Mouse (Mus musculus): ENCODE data around the gene Ntm. TPM values are rescaled to one million over a fixed set of nuclear protein-coding genes. Genes with fewer than 3 reads are reported as not detected.
A peak's percentile ranks its signal among the peaks of the same experiment; 100 is the strongest.

Gene Ntm
- polyA plus RNA-seq, 1 experiment = 95.1 TPM

GRCm38 (mm10) chr9:29597665-29598064, 365.3 kb downstream of the Ntm start:
- DNase-seq (ENCODE audit: low read depth) = peak; percentile 80
- TF ChIP-seq POLR2A (IDR thresholded peaks at IDR 0.05; ENCODE audit: borderline replicate concordance, extremely low read depth, insufficient read depth, insufficient read length, poor library complexity, severe bottlenecking) = no peak
- TF ChIP-seq CTCF (IDR thresholded peaks at IDR 0.05; ENCODE audit: borderline replicate concordance, extremely low read depth, insufficient read depth, insufficient read length) = no peak

- TF ChIP-seq POLR2A (IDR thresholded peaks at IDR 0.05; ENCODE audit: borderline replicate concordance, extremely low read depth, insufficient read depth, insufficient read length, poor library complexity, severe bottlenecking) (no peak), CTCF (IDR thresholded peaks at IDR 0.05; ENCODE audit: borderline replicate concordance, extremely low read depth, insufficient read depth, insufficient read length) (no peak)
- DNase-seq (ENCODE audit: low read depth) = no peak
Observed at GRCm38 (mm10) chr9:29595321-29595720, 367.6 kb downstream of the Ntm start.

- no peak for TF ChIP-seq POLR2A (IDR thresholded peaks at IDR 0.05; ENCODE audit: borderline replicate concordance, extremely low read depth, insufficient read depth, insufficient read length, poor library complexity, severe bottlenecking)
- TF ChIP-seq CTCF (IDR thresholded peaks at IDR 0.05; ENCODE audit: borderline replicate concordance, extremely low read depth, insufficient read depth, insufficient read length) = no peak
- DNase-seq (ENCODE audit: low read depth) = no peak
Observed at GRCm38 (mm10) chr9:29594537-29595294, 368.2 kb downstream of the Ntm start.

GRCm38 (mm10) chr9:29587376-29587775, 375.6 kb downstream of the Ntm start:
- DNase-seq (ENCODE audit: low read depth) = peak; percentile 74
- TF ChIP-seq POLR2A (IDR thresholded peaks at IDR 0.05; ENCODE audit: borderline replicate concordance, extremely low read depth, insufficient read depth, insufficient read length, poor library complexity, severe bottlenecking) (no peak), CTCF (IDR thresholded peaks at IDR 0.05; ENCODE audit: borderline replicate concordance, extremely low read depth, insufficient read depth, insufficient read length) (no peak)

- DNase-seq (ENCODE audit: low read depth) = peak; percentile 47
- TF ChIP-seq CTCF (IDR thresholded peaks at IDR 0.05; ENCODE audit: borderline replicate concordance, extremely low read depth, insufficient read depth, insufficient read length) (no peak), POLR2A (IDR thresholded peaks at IDR 0.05; ENCODE audit: borderline replicate concordance, extremely low read depth, insufficient read depth, insufficient read length, poor library complexity, severe bottlenecking) (no peak)
Observed at GRCm38 (mm10) chr9:29586381-29586770, 376.6 kb downstream of the Ntm start.

GRCm38 (mm10) chr9:29585746-29586380, 377.1 kb downstream of the Ntm start:
- TF ChIP-seq CTCF (IDR thresholded peaks at IDR 0.05; ENCODE audit: borderline replicate concordance, extremely low read depth, insufficient read depth, insufficient read length) (peak; percentile 73), POLR2A (IDR thresholded peaks at IDR 0.05; ENCODE audit: borderline replicate concordance, extremely low read depth, insufficient read depth, insufficient read length, poor library complexity, severe bottlenecking) (no peak)
- peak; percentile 78 for DNase-seq (ENCODE audit: low read depth)

- no peak for TF ChIP-seq CTCF (IDR thresholded peaks at IDR 0.05; ENCODE audit: borderline replicate concordance, extremely low read depth, insufficient read depth, insufficient read length)
- TF ChIP-seq POLR2A (IDR thresholded peaks at IDR 0.05; ENCODE audit: borderline replicate concordance, extremely low read depth, insufficient read depth, insufficient read length, poor library complexity, severe bottlenecking) = no peak
- DNase-seq (ENCODE audit: low read depth) = no peak
Observed at GRCm38 (mm10) chr9:29578226-29578625, 384.7 kb downstream of the Ntm start.

- no peak for TF ChIP-seq CTCF (IDR thresholded peaks at IDR 0.05; ENCODE audit: borderline replicate concordance, extremely low read depth, insufficient read depth, insufficient read length)
- no peak for TF ChIP-seq POLR2A (IDR thresholded peaks at IDR 0.05; ENCODE audit: borderline replicate concordance, extremely low read depth, insufficient read depth, insufficient read length, poor library complexity, severe bottlenecking)
- DNase-seq (ENCODE audit: low read depth) = peak; percentile 57
Observed at GRCm38 (mm10) chr9:29576051-29576533, 386.8 kb downstream of the Ntm start.

GRCm38 (mm10) chr9:29574548-29574947, 388.4 kb downstream of the Ntm start:
- DNase-seq (ENCODE audit: low read depth) = no peak

GRCm38 (mm10) chr9:29568571-29568970, 394.4 kb downstream of the Ntm start:
- no peak for DNase-seq (ENCODE audit: low read depth)
- TF ChIP-seq POLR2A (IDR thresholded peaks at IDR 0.05; ENCODE audit: borderline replicate concordance, extremely low read depth, insufficient read depth, insufficient read length, poor library complexity, severe bottlenecking) = no peak

More at GRCm38 (mm10) chr9:29574548-29574947, 388.4 kb downstream of the Ntm start:
- TF ChIP-seq POLR2A (IDR thresholded peaks at IDR 0.05; ENCODE audit: borderline replicate concordance, extremely low read depth, insufficient read depth, insufficient read length, poor library complexity, severe bottlenecking) = no peak
- TF ChIP-seq CTCF (IDR thresholded peaks at IDR 0.05; ENCODE audit: borderline replicate concordance, extremely low read depth, insufficient read depth, insufficient read length) = no peak

- peak; percentile 31 for DNase-seq (ENCODE audit: low read depth)
- no peak for TF ChIP-seq POLR2A (IDR thresholded peaks at IDR 0.05; ENCODE audit: borderline replicate concordance, extremely low read depth, insufficient read depth, insufficient read length, poor library complexity, severe bottlenecking)
- no peak for TF ChIP-seq CTCF (IDR thresholded peaks at IDR 0.05; ENCODE audit: borderline replicate concordance, extremely low read depth, insufficient read depth, insufficient read length)
Observed at GRCm38 (mm10) chr9:29562419-29563071, 400.4 kb downstream of the Ntm start.
